Mouse (Mus musculus): Measurements from ENCODE around the gene Nfasc. TPM values are rescaled to one million over a fixed set of nuclear protein-coding genes. Genes with fewer than 3 reads are reported as not detected.

The Nfasc gene
- polyA plus RNA-seq, 1 experiment: 7.6 TPM

- Histone ChIP-seq H3K27ac (ENCODE audit: insufficient read depth, low read length) (no peak overlapping the region), H3K4me1 (ENCODE audit: control insufficient read depth, insufficient read depth, insufficient read length) (no peaks in the 10 kb centered on the region), H3K4me3 (ENCODE audit: extremely low read depth, insufficient read depth, insufficient read length) (no peak overlapping the region), H3K36me3 (ENCODE audit: control insufficient read depth, insufficient read depth, low read length) (no peaks in the 10 kb centered on the region), H3K27me3 (ENCODE audit: control insufficient read depth, insufficient read depth, low read length) (no peaks in the 10 kb centered on the region)
- WGBS: 21% methylated on average over 9 of the region's 9 CpGs
- DNase-seq (ENCODE audit: low read depth in 1 of 2, low spot score in 2 of 2): no peak
- TF ChIP-seq CTCF (IDR thresholded peaks at IDR 0.05; ENCODE audit: extremely low read depth, insufficient read depth, insufficient read length, insufficient replicate concordance): no peak
- TF ChIP-seq POLR2A (IDR thresholded peaks at IDR 0.05; ENCODE audit: low read depth, low read length): no peak
Measured at GRCm38 (mm10) chr1:132733873-132734447, 7.6 kb downstream of the Nfasc start.

GRCm38 (mm10) chr1:132732307-132732706, 9.3 kb downstream of the Nfasc start:
- Histone ChIP-seq H3K27me3 (ENCODE audit: control insufficient read depth, insufficient read depth, low read length) (no peaks in the 10 kb centered on the region), H3K4me1 (ENCODE audit: control insufficient read depth, insufficient read depth, insufficient read length) (no peaks in the 10 kb centered on the region), H3K27ac (ENCODE audit: insufficient read depth, low read length) (no peak overlapping the region), H3K4me3 (ENCODE audit: extremely low read depth, insufficient read depth, insufficient read length) (no peak overlapping the region), H3K36me3 (ENCODE audit: control insufficient read depth, insufficient read depth, low read length) (no peaks in the 10 kb centered on the region)
- 88% methylated on average over 12 of the region's 12 CpGs for WGBS
- TF ChIP-seq CTCF (IDR thresholded peaks at IDR 0.05; ENCODE audit: extremely low read depth, insufficient read depth, insufficient read length, insufficient replicate concordance) (no peak), POLR2A (IDR thresholded peaks at IDR 0.05; ENCODE audit: low read depth, low read length) (no peak)
- DNase-seq (ENCODE audit: low read depth in 1 of 2, low spot score in 2 of 2): no peak

- no peak for DNase-seq (ENCODE audit: low read depth in 1 of 2, low spot score in 2 of 2)
- Histone ChIP-seq H3K27ac (ENCODE audit: insufficient read depth, low read length) (no peak overlapping the region), H3K4me1 (ENCODE audit: control insufficient read depth, insufficient read depth, insufficient read length) (no peaks in the 10 kb centered on the region), H3K36me3 (ENCODE audit: control insufficient read depth, insufficient read depth, low read length) (no peaks in the 10 kb centered on the region), H3K4me3 (ENCODE audit: extremely low read depth, insufficient read depth, insufficient read length) (no peak overlapping the region), H3K27me3 (ENCODE audit: control insufficient read depth, insufficient read depth, low read length) (no peaks in the 10 kb centered on the region)
- 61% methylated on average over 2 of the region's 2 CpGs for WGBS
- no peak for TF ChIP-seq CTCF (IDR thresholded peaks at IDR 0.05; ENCODE audit: extremely low read depth, insufficient read depth, insufficient read length, insufficient replicate concordance)
- TF ChIP-seq POLR2A (IDR thresholded peaks at IDR 0.05; ENCODE audit: low read depth, low read length): no peak
Measured at GRCm38 (mm10) chr1:132727548-132727947, 14.0 kb downstream of the Nfasc start.

GRCm38 (mm10) chr1:132722362-132722761, 19.2 kb downstream of the Nfasc start:
- Histone ChIP-seq H3K27ac (ENCODE audit: insufficient read depth, low read length) (no peak overlapping the region), H3K4me1 (ENCODE audit: control insufficient read depth, insufficient read depth, insufficient read length) (no peaks in the 10 kb centered on the region), H3K4me3 (ENCODE audit: extremely low read depth, insufficient read depth, insufficient read length) (no peak overlapping the region), H3K36me3 (ENCODE audit: control insufficient read depth, insufficient read depth, low read length) (no peaks in the 10 kb centered on the region), H3K27me3 (ENCODE audit: control insufficient read depth, insufficient read depth, low read length) (no peaks in the 10 kb centered on the region)
- 77% methylated on average over 4 of the region's 4 CpGs for WGBS
- DNase-seq (ENCODE audit: low read depth in 1 of 2, low spot score in 2 of 2): no peak
- TF ChIP-seq POLR2A (IDR thresholded peaks at IDR 0.05; ENCODE audit: low read depth, low read length) (no peak), CTCF (IDR thresholded peaks at IDR 0.05; ENCODE audit: extremely low read depth, insufficient read depth, insufficient read length, insufficient replicate concordance) (no peak)

GRCm38 (mm10) chr1:132721266-132721665, 20.3 kb downstream of the Nfasc start:
- H3K4me3 ChIP-seq (ENCODE audit: extremely low read depth, insufficient read depth, insufficient read length): no peak overlapping the region
- no peak overlapping the region for H3K27ac ChIP-seq (ENCODE audit: insufficient read depth, low read length)
- no peaks in the 10 kb centered on the region for H3K4me1 ChIP-seq (ENCODE audit: control insufficient read depth, insufficient read depth, insufficient read length)
- no peak for TF ChIP-seq CTCF (IDR thresholded peaks at IDR 0.05; ENCODE audit: extremely low read depth, insufficient read depth, insufficient read length, insufficient replicate concordance)
- 70% methylated on average over 3 of the region's 3 CpGs for WGBS
- no peaks in the 10 kb centered on the region for H3K27me3 ChIP-seq (ENCODE audit: control insufficient read depth, insufficient read depth, low read length)
- no peaks in the 10 kb centered on the region for H3K36me3 ChIP-seq (ENCODE audit: control insufficient read depth, insufficient read depth, low read length)
- DNase-seq (ENCODE audit: low read depth in 1 of 2, low spot score in 2 of 2): no peak

GRCm38 (mm10) chr1:132718225-132718624, 23.4 kb downstream of the Nfasc start:
- Histone ChIP-seq H3K27me3 (ENCODE audit: control insufficient read depth, insufficient read depth, low read length) (no peaks in the 10 kb centered on the region), H3K4me3 (ENCODE audit: extremely low read depth, insufficient read depth, insufficient read length) (no peak overlapping the region), H3K4me1 (ENCODE audit: control insufficient read depth, insufficient read depth, insufficient read length) (no peaks in the 10 kb centered on the region), H3K36me3 (ENCODE audit: control insufficient read depth, insufficient read depth, low read length) (no peaks in the 10 kb centered on the region), H3K27ac (ENCODE audit: insufficient read depth, low read length) (no peak overlapping the region)
- 73% methylated on average over 5 of the region's 5 CpGs for WGBS
- TF ChIP-seq POLR2A (IDR thresholded peaks at IDR 0.05; ENCODE audit: low read depth, low read length) (no peak), CTCF (IDR thresholded peaks at IDR 0.05; ENCODE audit: extremely low read depth, insufficient read depth, insufficient read length, insufficient replicate concordance) (no peak)
- no peak for DNase-seq (ENCODE audit: low read depth in 1 of 2, low spot score in 2 of 2)

- 90% methylated on average over 9 of the region's 9 CpGs for WGBS
- DNase-seq (ENCODE audit: low read depth in 1 of 2, low spot score in 2 of 2): no peak
- TF ChIP-seq POLR2A (IDR thresholded peaks at IDR 0.05; ENCODE audit: low read depth, low read length) (no peak), CTCF (IDR thresholded peaks at IDR 0.05; ENCODE audit: extremely low read depth, insufficient read depth, insufficient read length, insufficient replicate concordance) (no peak)
Measured at GRCm38 (mm10) chr1:132715044-132715443, 26.6 kb downstream of the Nfasc start.

More at GRCm38 (mm10) chr1:132715044-132715443, 26.6 kb downstream of the Nfasc start:
- Histone ChIP-seq H3K27me3 (ENCODE audit: control insufficient read depth, insufficient read depth, low read length) (no peaks in the 10 kb centered on the region), H3K27ac (ENCODE audit: insufficient read depth, low read length) (no peak overlapping the region), H3K36me3 (ENCODE audit: control insufficient read depth, insufficient read depth, low read length) (no peaks in the 10 kb centered on the region), H3K4me1 (ENCODE audit: control insufficient read depth, insufficient read depth, insufficient read length) (no peaks in the 10 kb centered on the region), H3K4me3 (ENCODE audit: extremely low read depth, insufficient read depth, insufficient read length) (no peak overlapping the region)
